Mouse (Mus musculus): Measurements from ENCODE around the gene Sertad3. TPM values are rescaled to one million over a fixed set of nuclear protein-coding genes. Genes with fewer than 3 reads are reported as not detected.

The Sertad3 gene
- polyA plus RNA-seq, 1 experiment from 2014 or later, result 33.1 TPM

DNA sequence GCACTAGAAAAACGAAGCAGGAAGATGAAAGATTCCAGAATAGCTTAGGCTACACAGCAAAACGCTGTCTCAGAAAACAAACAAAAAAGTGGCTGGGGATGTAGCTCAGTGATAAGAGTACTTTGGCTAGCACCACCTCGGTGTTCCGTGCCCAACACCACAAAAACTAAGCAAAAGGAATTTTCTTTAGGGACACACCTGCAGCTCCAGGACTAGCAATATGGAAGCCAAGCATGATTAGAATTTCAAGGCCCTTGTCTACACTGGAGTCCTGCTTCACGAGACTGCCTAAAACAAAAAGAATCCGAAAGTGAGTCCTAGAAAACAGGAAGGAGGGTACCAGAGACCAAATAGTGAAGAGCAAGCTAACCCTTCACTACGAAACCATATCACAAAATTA is 972 bp upstream of the Sertad3 start:
- ATAC-seq (ENCODE audit: insufficient number of reproducible peaks, insufficient read depth, low FRiP score, low TSS enrichment), result no peak
- WGBS, result 41% methylated on average over 7 of the region's 7 CpGs
- Histone ChIP-seq H3K4me1 (0 out of 2 replicates have a peak, but pooled peaks cover 9% of the 10 kb centered on the region), H3K27ac (peak overlapping the region; percentile 76), H3K9me3 (no peaks in the 10 kb centered on the region), H3K27me3 (no peaks in the 10 kb centered on the region), H3K36me3 (peaks cover 14% of the 10 kb centered on the region), H3K9ac (0 out of 2 replicates have a peak overlapping the region, but pooled peaks have one; percentile 24), H3K4me2 (replicated peaks) (peak overlapping the region; percentile 57), H3K4me3 (peak overlapping the region; percentile 55)

- no peak for ATAC-seq (ENCODE audit: insufficient number of reproducible peaks, insufficient read depth, low FRiP score, low TSS enrichment)
- Histone ChIP-seq H3K4me3 (peak overlapping the region; percentile 55), H3K27me3 (no peaks in the 10 kb centered on the region)
These were observed 394 bp downstream of the Sertad3 start for GRCm38 (mm10) chr7:27473835-27474489.

GRCm38 (mm10) chr7:27474490-27474954 is 954 bp downstream of the Sertad3 start:
- H3K4me3 ChIP-seq, result peak overlapping the region; percentile 55
- no peaks in the 10 kb centered on the region for H3K9me3 ChIP-seq
- WGBS, result 0% methylated on average over 23 of the region's 23 CpGs
- peaks cover 21% of the 10 kb centered on the region for H3K36me3 ChIP-seq
- no peaks in the 10 kb centered on the region for H3K27me3 ChIP-seq
- ATAC-seq (ENCODE audit: insufficient number of reproducible peaks, insufficient read depth, low FRiP score, low TSS enrichment), result peak; percentile 92
- H3K4me1 ChIP-seq, result 0 out of 2 replicates have a peak, but pooled peaks cover 9% of the 10 kb centered on the region
- H3K4me2 ChIP-seq (replicated peaks), result peak overlapping the region; percentile 57
- H3K27ac ChIP-seq, result peak overlapping the region; percentile 93
- H3K9ac ChIP-seq, result peak overlapping the region; percentile 58

More at GRCm38 (mm10) chr7:27473835-27474489, 394 bp downstream of the Sertad3 start:
- peak overlapping the region; percentile 93 for H3K27ac ChIP-seq
- WGBS, result under 1% methylated on average over 34 of the region's 34 CpGs
- H3K4me1 ChIP-seq, result 0 out of 2 replicates have a peak, but pooled peaks cover 9% of the 10 kb centered on the region
- peaks cover 21% of the 10 kb centered on the region for H3K36me3 ChIP-seq
- no peaks in the 10 kb centered on the region for H3K9me3 ChIP-seq
- H3K4me2 ChIP-seq (replicated peaks), result peak overlapping the region; percentile 57
- H3K9ac ChIP-seq, result peak overlapping the region; percentile 58

DNA sequence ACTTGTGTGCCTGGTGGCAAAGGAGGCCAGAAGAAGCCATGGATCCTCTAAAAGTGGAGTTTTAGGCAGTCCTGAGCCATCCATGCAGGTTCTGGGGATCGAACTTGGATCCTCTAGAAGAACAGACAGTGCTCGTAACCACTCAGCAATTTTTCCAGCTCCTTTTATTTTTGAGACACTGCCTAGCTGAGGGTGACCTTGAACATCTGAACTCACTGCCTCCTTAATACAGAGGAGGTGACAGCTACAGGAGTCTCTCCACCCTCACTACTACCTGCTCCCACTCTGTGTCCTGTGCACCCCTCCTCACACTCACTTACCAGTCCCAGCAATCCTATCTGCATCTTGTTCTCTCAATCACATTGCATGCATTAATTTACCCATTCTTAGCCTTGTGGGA is 2.0 kb downstream of the Sertad3 start:
- no peaks in the 10 kb centered on the region for H3K27me3 ChIP-seq
- H3K9ac ChIP-seq, result no peak overlapping the region; the same call in 1 of the 2 replicates
- no peak overlapping the region for H3K27ac ChIP-seq
- H3K4me2 ChIP-seq (replicated peaks), result no peak overlapping the region
- peaks cover 21% of the 10 kb centered on the region for H3K36me3 ChIP-seq
- no peak for ATAC-seq (ENCODE audit: insufficient number of reproducible peaks, insufficient read depth, low FRiP score, low TSS enrichment)
- no peaks in the 10 kb centered on the region for H3K9me3 ChIP-seq
- 96% methylated on average over 2 of the region's 2 CpGs for whole genome bisulfite sequencing
- no peak overlapping the region for H3K4me3 ChIP-seq
- 0 out of 2 replicates have a peak, but pooled peaks cover 9% of the 10 kb centered on the region for H3K4me1 ChIP-seq

DNA sequence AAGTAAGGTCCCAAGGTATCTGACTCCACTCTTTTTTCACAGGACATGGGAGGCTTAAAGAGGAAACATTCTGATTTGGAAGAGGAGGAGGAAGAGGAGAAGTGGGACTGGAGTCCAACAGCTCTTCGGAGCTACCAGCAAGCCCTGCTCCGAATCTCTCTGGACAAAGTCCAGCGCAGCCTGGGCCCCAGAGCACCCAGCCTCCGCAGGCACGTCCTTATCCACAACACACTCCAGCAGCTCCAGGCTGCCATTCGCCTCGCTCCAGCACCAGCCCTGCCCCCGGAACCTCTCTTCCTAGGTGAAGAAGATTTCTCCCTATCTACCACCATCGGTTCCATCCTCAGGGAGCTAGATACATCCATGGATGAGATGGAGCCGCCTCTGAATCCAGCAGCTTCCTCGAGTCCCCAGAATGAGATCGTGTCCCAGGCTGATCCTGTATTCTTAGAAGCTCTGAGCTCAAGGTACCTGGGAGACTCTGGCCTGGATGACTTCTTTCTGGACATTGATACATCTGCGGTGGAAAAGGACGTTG is 2.6 kb downstream of the Sertad3 start:
- H3K27ac ChIP-seq, result no peak overlapping the region
- H3K4me3 ChIP-seq, result no peak overlapping the region
- no peak overlapping the region for H3K9ac ChIP-seq
- peaks cover 21% of the 10 kb centered on the region for H3K36me3 ChIP-seq
- no peak for ATAC-seq (ENCODE audit: insufficient number of reproducible peaks, insufficient read depth, low FRiP score, low TSS enrichment)
- no peaks in the 10 kb centered on the region for H3K27me3 ChIP-seq
- no peak overlapping the region for H3K4me2 ChIP-seq (replicated peaks)
- no peaks in the 10 kb centered on the region for H3K9me3 ChIP-seq
- WGBS, result 94% methylated on average over 14 of the region's 14 CpGs
- 0 out of 2 replicates have a peak, but pooled peaks cover 10% of the 10 kb centered on the region for H3K4me1 ChIP-seq

DNA sequence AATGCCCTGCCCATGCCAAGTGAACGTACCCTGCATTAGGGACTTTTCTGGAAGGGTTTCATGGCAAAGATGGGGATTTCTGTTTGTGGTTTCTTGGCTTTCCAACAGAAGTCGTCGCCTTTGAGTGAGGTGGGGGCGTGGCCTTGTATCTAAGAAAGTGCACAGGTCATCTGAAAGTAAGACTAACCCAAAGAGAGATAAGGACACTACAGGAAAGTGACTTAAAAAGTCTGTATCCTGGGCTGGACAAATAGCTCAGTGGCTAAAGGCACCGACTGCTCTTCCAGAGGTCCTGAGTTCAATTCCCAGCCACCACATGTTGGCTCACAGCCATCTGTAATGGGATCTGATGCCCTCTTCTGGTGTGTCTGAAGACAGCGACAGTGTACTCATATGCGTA is 5.0 kb downstream of the Sertad3 start:
- H3K9ac ChIP-seq, result no peak overlapping the region
- no peak overlapping the region for H3K27ac ChIP-seq
- H3K27me3 ChIP-seq, result no peaks in the 10 kb centered on the region
- no peak overlapping the region for H3K4me3 ChIP-seq
- no peaks in the 10 kb centered on the region for H3K9me3 ChIP-seq
- peaks cover 17% of the 10 kb centered on the region for H3K4me1 ChIP-seq
- no peak for ATAC-seq (ENCODE audit: insufficient number of reproducible peaks, insufficient read depth, low FRiP score, low TSS enrichment)
- peaks cover 21% of the 10 kb centered on the region for H3K36me3 ChIP-seq
- no peak overlapping the region for H3K4me2 ChIP-seq (replicated peaks)
- 82% methylated on average over 7 of the region's 7 CpGs for WGBS

- H3K9ac ChIP-seq, result no peak overlapping the region
- no peak overlapping the region for H3K27ac ChIP-seq
- WGBS, result 86% methylated on average over 1 of the region's 1 CpGs
- no peak overlapping the region for H3K4me2 ChIP-seq (replicated peaks)
- no peaks in the 10 kb centered on the region for H3K27me3 ChIP-seq
- no peaks in the 10 kb centered on the region for H3K9me3 ChIP-seq
- no peak for ATAC-seq (ENCODE audit: insufficient number of reproducible peaks, insufficient read depth, low FRiP score, low TSS enrichment)
- peaks cover 17% of the 10 kb centered on the region for H3K4me1 ChIP-seq
- no peak overlapping the region for H3K4me3 ChIP-seq
- peaks cover 21% of the 10 kb centered on the region for H3K36me3 ChIP-seq
These were observed 6.2 kb downstream of the Sertad3 start for GRCm38 (mm10) chr7:27479750-27480149.

- H3K36me3 ChIP-seq, result peaks cover 21% of the 10 kb centered on the region
- H3K9me3 ChIP-seq, result no peaks in the 10 kb centered on the region
- H3K9ac ChIP-seq, result no peak overlapping the region
- WGBS, result 64% methylated on average over 3 of the region's 3 CpGs
- H3K27ac ChIP-seq, result peak overlapping the region; percentile 85
- peak overlapping the region; percentile 56; the same call in 1 of the 2 replicates for H3K4me2 ChIP-seq (replicated peaks)
- ATAC-seq (ENCODE audit: insufficient number of reproducible peaks, insufficient read depth, low FRiP score, low TSS enrichment), result no peak
- peaks cover 15% of the 10 kb centered on the region for H3K4me1 ChIP-seq
- no peaks in the 10 kb centered on the region for H3K27me3 ChIP-seq
- no peak overlapping the region for H3K4me3 ChIP-seq
These were observed 6.9 kb downstream of the Sertad3 start for GRCm38 (mm10) chr7:27480506-27480905.

GRCm38 (mm10) chr7:27480927-27481626 is 7.5 kb downstream of the Sertad3 start:
- H3K9me3 ChIP-seq, result no peaks in the 10 kb centered on the region
- H3K9ac ChIP-seq, result peak overlapping the region; percentile 40
- H3K4me1 ChIP-seq, result peaks cover 11% of the 10 kb centered on the region
- 10% methylated on average over 11 of the region's 11 CpGs for WGBS
- no peak for ATAC-seq (ENCODE audit: insufficient number of reproducible peaks, insufficient read depth, low FRiP score, low TSS enrichment)
- H3K27me3 ChIP-seq, result no peaks in the 10 kb centered on the region
- peak overlapping the region; percentile 85 for H3K27ac ChIP-seq
- peak overlapping the region; percentile 35 for H3K4me3 ChIP-seq
- H3K36me3 ChIP-seq, result peaks cover 19% of the 10 kb centered on the region
- H3K4me2 ChIP-seq (replicated peaks), result peak overlapping the region; percentile 56

- WGBS, result 0% methylated on average over 8 of the region's 12 CpGs
- peak; percentile 87 for ATAC-seq (ENCODE audit: insufficient number of reproducible peaks, insufficient read depth, low FRiP score, low TSS enrichment)
These were observed 8.0 kb downstream of the Sertad3 start for GRCm38 (mm10) chr7:27481627-27481969.

DNA sequence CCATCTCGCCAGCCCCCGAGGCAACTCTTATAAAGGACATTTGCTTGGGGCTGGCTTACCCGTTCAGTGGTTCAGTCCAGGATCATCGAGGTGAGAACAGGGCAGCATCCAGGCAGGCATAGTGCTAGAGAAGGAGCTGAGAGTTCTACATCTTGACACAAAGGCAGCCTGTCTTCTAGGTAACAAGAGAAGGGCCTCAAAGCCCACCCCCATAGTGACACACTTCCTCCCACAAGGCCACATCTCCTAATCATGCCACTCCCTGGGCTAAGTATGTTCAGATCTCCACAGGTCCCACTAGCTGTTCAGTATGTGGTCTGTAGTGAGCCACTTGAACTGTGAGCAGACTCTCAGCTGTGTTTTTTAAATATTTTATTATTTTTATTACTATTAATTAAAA is 10.3 kb downstream of the Sertad3 start:
- H3K9ac ChIP-seq, result no peak overlapping the region
- WGBS, result 78% methylated on average over 4 of the region's 4 CpGs

More at GRCm38 (mm10) chr7:27481627-27481969, 8.0 kb downstream of the Sertad3 start:
- Histone ChIP-seq H3K27me3 (no peaks in the 10 kb centered on the region), H3K9me3 (no peaks in the 10 kb centered on the region), H3K4me3 (peak overlapping the region; percentile 35), H3K27ac (peak overlapping the region; percentile 85), H3K9ac (peak overlapping the region; percentile 40), H3K4me2 (replicated peaks) (peak overlapping the region; percentile 56), H3K36me3 (peaks cover 14% of the 10 kb centered on the region), H3K4me1 (peaks cover 11% of the 10 kb centered on the region)

More for the DNA sequence above, 10.3 kb downstream of the Sertad3 start:
- Histone ChIP-seq H3K36me3 (no peaks in the 10 kb centered on the region), H3K9me3 (no peaks in the 10 kb centered on the region), H3K4me3 (no peak overlapping the region), H3K4me1 (peaks cover 19% of the 10 kb centered on the region), H3K27ac (no peak overlapping the region), H3K27me3 (no peaks in the 10 kb centered on the region), H3K4me2 (replicated peaks) (no peak overlapping the region)
- no peak for ATAC-seq (ENCODE audit: insufficient number of reproducible peaks, insufficient read depth, low FRiP score, low TSS enrichment)

Data from embryonic facial prominence, embryonic 12.5 days (tissue).